Mouse (Mus musculus): Measurements from ENCODE around the gene Xpr1. TPM values are rescaled to one million over a fixed set of nuclear protein-coding genes. Genes with fewer than 3 reads are reported as not detected.

The Xpr1 gene
- polyA plus RNA-seq (2017; shearing (Covaris generic)) = 37.8 TPM

GRCm38 (mm10) chr1:155416701-155417677, at the start of gene Xpr1:
TSS of gene Xpr1 (minus strand) at chr1:155417415.

GRCm38 (mm10) chr1:155243797-155244770, 173.1 kb downstream of the Xpr1 start, which contains the start of gene BC034090:
TSS of gene BC034090 (minus strand) at chr1:155244444.

Other genes starting within 250 kb of the Xpr1 start
- gene BC034090, start 173.0 kb downstream of the Xpr1 start, polyA plus RNA-seq (2017; shearing (Covaris generic)) = not detected
- 79.5 TPM for gene Acbd6, start 140.7 kb upstream of the Xpr1 start, polyA plus RNA-seq (2017; shearing (Covaris generic))

All from naive thymus-derived CD4-positive, alpha-beta T cell, adult 5 months (primary cell).